Mouse (Mus musculus) lung, adult 2 months (tissue): ENCODE measurements around the gene Cdh24.

Experiments
- CTCF ChIP-seq: fragments of 200-500 bp; IDR thresholded peaks from 2 replicates; pipeline ENCODE4 v1.5.1; 2011; ENCODE audit warnings: mild to moderate bottlenecking, low read length, control low read depth; ENCODE audit not compliant: insufficient read depth
- POLR2A ChIP-seq: fragments of 200-500 bp; IDR thresholded peaks from 2 replicates; pipeline ENCODE4 v1.6.1; 2011; ENCODE audit warnings: low read depth, mild to moderate bottlenecking, control low read depth, low read length, borderline replicate concordance; ENCODE audit errors: extremely low read depth

DNA sequence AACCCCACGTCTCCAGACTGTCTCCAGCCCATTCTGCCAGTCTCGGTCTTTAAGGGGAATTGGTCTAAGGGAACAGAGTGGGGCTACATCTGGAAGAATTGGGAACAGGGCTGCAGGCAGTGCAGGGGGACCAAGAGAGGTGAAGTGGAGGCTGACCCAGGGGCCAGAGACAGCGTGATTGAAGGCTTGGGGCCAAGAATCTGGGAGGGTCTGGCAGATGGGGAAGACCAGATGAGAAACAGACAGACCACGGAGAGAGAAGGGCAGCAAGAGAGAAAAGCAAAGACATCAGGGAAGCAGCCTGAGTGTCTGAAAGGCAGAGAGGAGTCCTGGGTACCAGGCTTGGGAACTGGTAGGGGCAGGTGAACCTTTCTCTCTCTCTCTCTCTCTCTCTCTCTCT, 1.0 kb downstream of the Cdh24 start:
- TF ChIP-seq CTCF (no peak), POLR2A (no peak)
